In the genomic region with DNA sequence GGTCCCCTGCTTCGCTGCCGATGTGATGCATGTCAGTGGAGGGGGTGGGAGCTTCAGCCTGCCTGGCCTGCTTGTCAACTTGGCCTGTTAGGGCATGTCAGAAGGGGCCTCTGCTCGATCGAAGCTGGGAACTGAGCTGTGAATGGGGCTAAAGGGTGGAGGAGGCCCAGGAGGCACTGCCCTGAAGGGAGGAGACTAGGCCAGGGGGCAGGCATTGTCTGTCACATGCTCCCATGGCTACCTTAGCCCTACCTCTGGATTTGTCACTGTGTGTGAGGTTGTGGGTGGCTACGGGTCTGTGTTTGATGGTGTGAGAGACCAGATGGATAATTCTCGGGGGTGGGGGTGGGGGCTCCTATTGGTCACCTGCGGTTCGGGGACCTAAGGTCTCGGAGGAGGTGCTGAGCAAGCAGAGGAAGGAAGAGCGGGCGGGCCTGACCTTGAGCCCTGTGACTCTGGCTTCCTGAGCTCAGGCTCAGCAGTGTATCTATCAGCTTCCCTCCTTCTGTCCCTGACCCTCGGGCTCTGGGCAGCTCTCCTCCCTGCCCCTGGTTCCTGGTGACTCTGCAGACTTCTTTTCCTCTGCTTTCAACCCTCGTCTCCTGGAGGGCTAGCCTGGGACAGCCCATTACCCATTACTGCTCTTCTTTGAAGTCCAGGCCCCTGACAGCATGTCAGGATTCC, we compare ENCODE assay signal across 8 mouse cellular contexts. TPM values are rescaled to one million over a fixed set of nuclear protein-coding genes. Genes with fewer than 3 reads are reported as not detected.
DNase-seq lines count a peak whose midpoint lies in the region; ATAC-seq and TF ChIP-seq lines count a peak whose summit lies in the region.

No protein-coding gene starts in this region.

- TF ChIP-seq POLR2A in liver, adult 2 months (IDR thresholded peaks at IDR 0.05; ENCODE audit: extremely low read depth, insufficient read depth, low read length), result 0 out of 2 replicates have a peak, but pooled peaks have one; percentile 52

- H3K4me1 ChIP-seq in forebrain, embryonic 10.5 days, result peaks cover 69% of the 10 kb centered on the region
- no peaks in the 10 kb centered on the region for H3K4me1 ChIP-seq in forebrain, postnatal 0 days (ENCODE audit: insufficient read depth)
- peaks cover 17% of the 10 kb centered on the region for H3K4me1 ChIP-seq in brown adipose tissue, adult 24 weeks (ENCODE audit: control insufficient read depth, insufficient read depth, insufficient read length, low read length)
- peaks cover 42% of the 10 kb centered on the region for H3K4me1 ChIP-seq in hindbrain, embryonic 13.5 days (replicated peaks)
- peaks cover 16% of the 10 kb centered on the region for H3K4me1 ChIP-seq in liver, adult 2 months (ENCODE audit: control insufficient read depth, insufficient read depth, low read length)
- peaks cover 41% of the 10 kb centered on the region for H3K4me1 ChIP-seq in neural tube, embryonic 15.5 days

- H3K4me2 ChIP-seq in forebrain, postnatal 0 days (ENCODE audit: low read depth), result no peak overlapping the region
- no peak overlapping the region for H3K4me2 ChIP-seq in hindbrain, embryonic 13.5 days
- no peak overlapping the region for H3K4me2 ChIP-seq in neural tube, embryonic 15.5 days

- H3K27me3 ChIP-seq in forebrain, embryonic 10.5 days (ENCODE audit: poor library complexity, severe bottlenecking), result peaks cover 35% of the 10 kb centered on the region
- peaks cover 3% of the 10 kb centered on the region; the same call in 1 of the 2 replicates for H3K27me3 ChIP-seq in forebrain, postnatal 0 days (ENCODE audit: insufficient read depth, low read length)
- peaks cover 37% of the 10 kb centered on the region for H3K27me3 ChIP-seq in hindbrain, embryonic 13.5 days
- no peaks in the 10 kb centered on the region for H3K27me3 ChIP-seq in liver, adult 2 months (ENCODE audit: control insufficient read depth, insufficient read depth, low read length)
- H3K27me3 ChIP-seq in neural tube, embryonic 15.5 days (replicated peaks), result peaks cover 29% of the 10 kb centered on the region

- peak overlapping the region; percentile 83 for H3K27ac ChIP-seq in forebrain, embryonic 10.5 days
- no peak overlapping the region for H3K27ac ChIP-seq in forebrain, postnatal 0 days (ENCODE audit: low read depth, low read length)
- H3K27ac ChIP-seq in brown adipose tissue, adult 24 weeks (replicated peaks; ENCODE audit: low read depth, low read length), result peak overlapping the region; percentile 97
- H3K27ac ChIP-seq in hindbrain, embryonic 13.5 days, result peak overlapping the region; percentile 64
- H3K27ac ChIP-seq in liver, adult 2 months (replicated peaks; ENCODE audit: insufficient read depth, low read depth, low read length), result peak overlapping the region; percentile 81
- 0 out of 2 replicates have a peak overlapping the region, but pooled peaks have one; percentile 11 for H3K27ac ChIP-seq in neural tube, embryonic 15.5 days (replicated peaks)

- no peak for DNase-seq in forebrain, embryonic 10.5 days (ENCODE audit: extremely low spot score, low spot score)
- DNase-seq in forebrain, postnatal 0 days, result no peak
- peak; percentile 91 for DNase-seq in liver, adult 2 months (ENCODE audit: extremely low read depth, low read depth, low spot score)
- DNase-seq in thymus, postnatal 14 days, result no peak
- no peak for DNase-seq in frontal cortex, postnatal 10 days (ENCODE audit: low spot score in 2 of 2)

- H3K36me3 ChIP-seq in forebrain, embryonic 10.5 days (replicated peaks), result no peaks in the 10 kb centered on the region
- H3K36me3 ChIP-seq in forebrain, postnatal 0 days (ENCODE audit: insufficient read depth), result no peaks in the 10 kb centered on the region; the same call in 1 of the 2 replicates
- no peaks in the 10 kb centered on the region for H3K36me3 ChIP-seq in hindbrain, embryonic 13.5 days
- no peaks in the 10 kb centered on the region for H3K36me3 ChIP-seq in liver, adult 2 months (ENCODE audit: control insufficient read depth, insufficient read depth, low read length)
- no peaks in the 10 kb centered on the region for H3K36me3 ChIP-seq in neural tube, embryonic 15.5 days

- H3K4me3 ChIP-seq in forebrain, embryonic 10.5 days, result no peak overlapping the region
- no peak overlapping the region for H3K4me3 ChIP-seq in forebrain, postnatal 0 days (ENCODE audit: low read depth, low read length)
- H3K4me3 ChIP-seq in brown adipose tissue, adult 24 weeks (ENCODE audit: insufficient read depth, low read depth, low read length), result peak overlapping the region; percentile 61
- no peak overlapping the region for H3K4me3 ChIP-seq in hindbrain, embryonic 13.5 days
- H3K4me3 ChIP-seq in liver, adult 2 months (ENCODE audit: insufficient read depth, low read depth, low read length), result peak overlapping the region; percentile 40
- no peak overlapping the region for H3K4me3 ChIP-seq in neural tube, embryonic 15.5 days (replicated peaks)

- no peaks in the 10 kb centered on the region for H3K9me3 ChIP-seq in forebrain, embryonic 10.5 days
- no peaks in the 10 kb centered on the region for H3K9me3 ChIP-seq in forebrain, postnatal 0 days (ENCODE audit: low read length)
- H3K9me3 ChIP-seq in hindbrain, embryonic 13.5 days, result no peaks in the 10 kb centered on the region
- no peaks in the 10 kb centered on the region for H3K9me3 ChIP-seq in neural tube, embryonic 15.5 days (replicated peaks)

- 59% methylated on average over 13 of the region's 13 CpGs for WGBS in forebrain, embryonic 10.5 days
- 66% methylated on average over 13 of the region's 13 CpGs for WGBS in forebrain, postnatal 0 days
- WGBS in hindbrain, embryonic 13.5 days, result 60% methylated on average over 13 of the region's 13 CpGs
- 4% methylated on average over 13 of the region's 13 CpGs for WGBS in liver, adult 2 months
- 67% methylated on average over 13 of the region's 13 CpGs for WGBS in neural tube, embryonic 15.5 days

- ATAC-seq in forebrain, postnatal 0 days, result no peak
- no peak for ATAC-seq in hindbrain, embryonic 13.5 days (ENCODE audit: low FRiP score)
- ATAC-seq in neural tube, embryonic 15.5 days (ENCODE audit: low FRiP score), result no peak

- H3K9ac ChIP-seq in forebrain, postnatal 0 days, result no peak overlapping the region
- H3K9ac ChIP-seq in hindbrain, embryonic 13.5 days, result no peak overlapping the region
- peak overlapping the region; percentile 50 for H3K9ac ChIP-seq in liver, adult 2 months (ENCODE audit: low read depth, low read length)
- no peak overlapping the region for H3K9ac ChIP-seq in neural tube, embryonic 15.5 days (replicated peaks)

- TF ChIP-seq CTCF in forebrain, postnatal 0 days (IDR thresholded peaks at IDR 0.05; ENCODE audit: low read depth), result no peak
- 0 out of 2 replicates have a peak, but pooled peaks have one; percentile 7 for TF ChIP-seq CTCF in liver, adult 2 months (IDR thresholded peaks at IDR 0.05; ENCODE audit: low read depth, low read length)

- peaks cover 4% of the 10 kb centered on the region; the same call in 1 of the 2 replicates for H3K79me2 ChIP-seq in liver, adult 2 months (ENCODE audit: control insufficient read depth, insufficient read depth, low read length)

RNA-seq across cellular contexts. Expression of gene Arhgap23, which starts 20.6 kb away (rescaled TPM):
- polyA plus RNA-seq in forebrain, embryonic 10.5 days (2016; fragmentation: Nextera tagmentation; extraction: Ambion mirVana), result 1.6 and 2.2 TPM in 2 replicates
- 52.7 and 52.9 TPM in 2 replicates for total RNA-seq in forebrain, postnatal 0 days (2014; rRNA removed)
- polyA plus RNA-seq in forebrain, postnatal 0 days (2015; fragmentation: Nextera tagmentation; extraction: Ambion mirVana), result 7.0 and 10.2 TPM in 2 replicates
- polyA plus RNA-seq in brown adipose tissue, adult 24 weeks (2012; ENCODE audit: insufficient read depth, insufficient read length, missing spikeins), result 5.5 and 6.7 TPM in 2 replicates
- polyA plus RNA-seq in hindbrain, embryonic 13.5 days (2015; fragmentation: Nextera tagmentation; extraction: Ambion mirVana), result 6.6 and 6.7 TPM in 2 replicates
- total RNA-seq in liver, adult 2 months (2014; rRNA removed), result 2.8 and 4.5 TPM in 2 replicates
- polyA plus RNA-seq in liver, adult 2 months (2012; rRNA removed), result 11.3 and 13.6 TPM in 2 replicates
- 8.0 and 9.2 TPM in 2 replicates for polyA plus RNA-seq in neural tube, embryonic 15.5 days (2015; fragmentation: Nextera tagmentation; extraction: Ambion mirVana)

Comparison
In these comparisons a context has a peak if more than half of its experiments do, and no peak if none do; other contexts are left out.
1. H3K4me3 ChIP-seq: peak in brown adipose tissue, adult 24 weeks (single experiment) and liver, adult 2 months (single experiment); none in forebrain, embryonic 10.5 days (single experiment), forebrain, postnatal 0 days (single experiment), hindbrain, embryonic 13.5 days (single experiment) and neural tube, embryonic 15.5 days (single experiment).